Mouse (Mus musculus): ENCODE results near the gene Gm156.
"Not testable (repeated sequence)": the region's sequence is repeated elsewhere in the genome, so short reads cannot be mapped to it uniquely, and the experiment has no call there.

Gm156 gene

GRCm38 (mm10) chr6:129784170-129784569, at the start of gene Gm156:
Gm156 (minus strand) TSS chr6:129784270.
- DNase-seq (ENCODE audit: low read depth in 2 of 2, low spot score in 2 of 2) = not testable (repeated sequence)

- DNase-seq (ENCODE audit: low read depth in 2 of 2, low spot score in 2 of 2) = no peak
These were observed 41.5 kb upstream of the Gm156 start for GRCm38 (mm10) chr6:129825559-129825958.

- DNase-seq (ENCODE audit: low read depth in 2 of 2, low spot score in 2 of 2) = no peak
These were observed 39.9 kb upstream of the Gm156 start for GRCm38 (mm10) chr6:129824004-129824403.

GRCm38 (mm10) chr6:129817731-129818130, 33.7 kb upstream of the Gm156 start:
- DNase-seq (ENCODE audit: low read depth in 2 of 2, low spot score in 2 of 2) = no peak

GRCm38 (mm10) chr6:129747654-129748032, 36.4 kb downstream of the Gm156 start:
- peak; percentile 4 to 7 for DNase-seq (ENCODE audit: low read depth in 2 of 2, low spot score in 2 of 2)

- DNase-seq (ENCODE audit: low read depth in 2 of 2, low spot score in 2 of 2) = peak; percentile 45 to 54
These were observed 36.9 kb downstream of the Gm156 start for GRCm38 (mm10) chr6:129747016-129747653.

GRCm38 (mm10) chr6:129746151-129746550, 37.9 kb downstream of the Gm156 start:
- peak in 1 of 2 experiments; percentile 3 for DNase-seq (ENCODE audit: low read depth in 2 of 2, low spot score in 2 of 2)

- no peak for DNase-seq (ENCODE audit: low read depth in 2 of 2, low spot score in 2 of 2)
These were observed 43.9 kb downstream of the Gm156 start, which contains the start of gene Klri2 for GRCm38 (mm10) chr6:129740069-129740721. Klri2 (minus strand) TSS chr6:129740484.

- DNase-seq (ENCODE audit: low read depth in 2 of 2, low spot score in 2 of 2) = no peak
These were observed 47.7 kb downstream of the Gm156 start for GRCm38 (mm10) chr6:129736414-129736813.

GRCm38 (mm10) chr6:129727237-129727636, 56.8 kb downstream of the Gm156 start:
- no peak for DNase-seq (ENCODE audit: low read depth in 2 of 2, low spot score in 2 of 2)

- DNase-seq (ENCODE audit: low read depth in 2 of 2, low spot score in 2 of 2) = no peak
These were observed 62.7 kb downstream of the Gm156 start for GRCm38 (mm10) chr6:129721390-129721789.

- DNase-seq (ENCODE audit: low read depth in 2 of 2, low spot score in 2 of 2) = no peak
These were observed 63.6 kb downstream of the Gm156 start for GRCm38 (mm10) chr6:129720487-129720886.

- no peak for DNase-seq (ENCODE audit: low read depth in 2 of 2, low spot score in 2 of 2)
These were observed 67.0 kb downstream of the Gm156 start, which contains the start of gene Klri1 for GRCm38 (mm10) chr6:129717032-129717431. Klri1 (minus strand) TSS chr6:129717132.

All from CD8-positive naive resting alpha-beta T cell, adult 2 months (primary cell).